Mouse (Mus musculus) A20 (cell line): ENCODE measurements around the gene Fam92b.

Experiments used
- DNase-seq: peaks from one replicate; pipeline ENCODE4 v3.0.0-alpha.2; 2011; ENCODE audit warnings: low read depth, low spot score

Fam92b gene

DNA sequence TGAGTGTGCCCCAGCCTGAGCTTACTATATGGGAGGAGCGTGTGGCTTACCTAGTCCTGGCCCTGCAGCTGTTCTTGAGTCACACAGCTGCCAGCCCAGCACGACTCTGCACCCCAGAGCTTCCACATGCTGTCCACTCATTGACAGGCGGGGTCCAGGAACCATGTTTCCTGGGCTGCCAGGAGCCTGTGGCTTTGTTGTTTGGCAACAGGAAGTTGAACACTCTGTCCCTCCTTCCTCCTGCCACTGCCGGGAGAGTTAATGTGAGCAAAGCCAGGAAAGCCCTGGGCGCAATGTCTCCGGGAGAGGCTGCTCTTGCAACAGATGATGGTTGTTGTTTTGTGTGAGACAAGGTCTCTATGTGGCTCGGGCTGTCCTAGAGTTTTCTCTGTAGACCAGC lies 24.6 kb downstream of the Fam92b start:
- DNase-seq, result no peak

DNA sequence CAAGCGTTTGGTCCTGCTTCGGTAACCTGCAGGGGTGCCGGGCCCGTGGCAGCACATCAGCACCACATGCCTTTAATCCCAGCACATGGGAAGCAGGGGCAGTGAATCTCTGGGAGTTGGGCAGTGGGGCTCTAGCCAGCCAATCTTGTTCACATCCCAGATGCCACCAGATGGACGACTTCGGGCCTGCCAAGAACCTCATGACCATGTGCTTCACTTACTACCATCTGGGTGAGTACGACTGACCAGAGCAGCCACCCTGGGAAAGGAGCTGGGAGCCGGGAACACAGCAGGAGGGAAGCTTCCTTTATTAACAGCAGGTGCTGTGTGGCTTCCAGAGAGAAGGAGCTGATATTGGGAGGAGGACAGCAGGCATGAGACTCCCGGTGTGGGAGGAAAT lies 26.1 kb downstream of the Fam92b start:
- no peak for DNase-seq

DNA sequence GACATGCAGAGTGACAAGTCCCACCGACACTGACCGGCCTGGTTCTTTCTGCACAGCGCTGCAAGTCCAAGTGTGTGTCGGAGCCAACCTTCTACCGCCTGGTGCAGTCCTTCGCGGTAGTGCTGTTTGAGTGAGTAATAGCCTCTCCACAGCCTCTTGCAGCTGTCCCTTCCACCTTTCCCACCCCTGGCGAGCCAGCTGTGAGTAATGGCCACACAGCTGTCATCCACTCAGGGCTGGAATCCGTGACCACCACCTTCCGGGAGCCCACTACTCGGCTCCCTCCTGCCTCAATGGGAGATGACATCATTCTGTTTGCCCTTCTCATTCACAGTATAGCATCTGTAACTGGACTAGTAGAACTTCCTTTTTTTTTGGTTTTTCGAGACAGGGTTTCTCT lies 27.2 kb downstream of the Fam92b start:
- DNase-seq, result no peak

DNA sequence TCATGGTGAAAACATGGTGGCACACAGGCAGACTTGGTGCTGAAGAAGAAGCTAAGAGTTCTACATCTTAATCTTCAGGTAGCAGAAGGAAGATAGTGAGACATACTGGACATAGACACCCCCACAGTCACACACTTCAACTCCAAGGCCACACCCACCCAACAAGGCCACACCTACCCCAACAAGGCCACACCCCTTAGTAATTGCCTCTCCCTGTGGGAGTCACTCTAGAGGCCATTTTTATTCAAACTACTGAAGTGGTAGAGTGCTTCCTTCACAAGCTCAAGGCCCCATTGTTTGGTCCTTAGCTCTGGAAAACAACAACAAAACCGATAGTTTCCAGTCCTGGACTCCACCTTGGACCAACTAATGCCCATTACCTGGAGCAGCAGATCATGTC lies 31.2 kb downstream of the Fam92b start:
- DNase-seq, result no peak

DNA sequence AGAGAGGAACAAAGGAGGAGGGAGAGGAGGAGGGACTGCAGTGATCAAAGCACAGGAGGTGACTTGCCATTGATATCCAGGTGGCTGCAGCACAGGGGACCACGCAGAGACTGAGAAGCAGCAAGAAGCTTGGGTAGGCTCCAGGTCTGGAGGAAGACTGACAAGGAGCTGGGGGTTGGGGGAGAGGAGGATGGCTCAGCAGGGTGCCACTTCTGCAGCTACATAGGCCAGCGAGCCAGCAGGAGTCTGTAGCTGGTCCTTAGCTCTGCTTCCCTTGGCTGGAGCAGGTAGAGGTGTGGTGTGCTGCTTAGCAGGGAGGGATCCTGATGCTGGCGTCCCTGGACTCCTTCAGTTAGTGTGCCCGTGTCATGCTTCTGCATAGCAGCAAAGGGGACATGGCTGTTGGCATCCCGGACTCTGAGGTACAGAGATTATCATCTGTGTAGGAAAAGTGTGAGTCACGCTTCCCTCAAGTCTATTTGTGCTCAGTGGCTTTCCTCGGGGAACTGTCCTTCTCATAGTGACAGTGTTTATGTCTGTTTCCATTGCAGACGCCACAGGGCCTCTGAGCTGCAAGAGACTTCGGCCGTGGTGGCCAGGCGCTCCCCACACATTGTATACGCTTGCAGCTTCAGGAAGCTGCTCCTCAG lies 32.5 kb downstream of the Fam92b start:
- no peak for DNase-seq

DNA sequence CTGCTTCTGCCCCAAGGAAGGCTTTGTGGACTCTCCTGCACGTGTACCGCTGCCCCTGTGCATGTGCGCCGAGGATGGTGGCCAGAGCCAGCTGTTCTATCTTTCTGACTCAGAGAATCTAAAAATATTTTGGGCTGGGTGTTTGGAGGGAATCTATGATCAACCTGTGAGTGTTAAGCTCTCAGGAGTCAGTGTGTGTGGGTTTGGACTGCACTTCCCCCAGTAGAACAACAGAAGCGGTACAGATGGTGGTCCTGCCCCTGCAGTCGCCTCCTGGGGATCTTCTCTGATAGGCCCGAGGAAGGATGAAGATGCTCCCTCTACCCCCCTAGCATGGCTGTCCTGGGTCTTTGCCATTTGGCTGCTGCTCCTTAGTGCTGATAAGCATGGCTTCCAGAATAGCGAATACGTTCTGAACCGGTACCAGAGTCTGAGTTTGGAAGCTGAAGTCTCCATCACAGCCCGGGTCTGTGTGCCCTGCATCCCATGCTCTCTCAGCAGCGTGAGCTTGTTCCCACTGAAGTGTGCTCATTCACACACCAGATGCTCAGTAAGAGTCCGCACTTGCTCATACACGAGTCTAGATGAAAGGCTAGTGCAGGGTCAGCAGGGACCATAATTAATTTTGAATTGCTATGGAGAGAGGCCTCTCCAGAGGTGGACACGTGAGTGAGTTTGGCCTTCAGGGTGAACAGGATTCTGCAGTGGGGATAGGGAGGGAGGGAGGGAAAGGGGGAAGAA lies 33.2 kb downstream of the Fam92b start:
- DNase-seq, result no peak

DNA sequence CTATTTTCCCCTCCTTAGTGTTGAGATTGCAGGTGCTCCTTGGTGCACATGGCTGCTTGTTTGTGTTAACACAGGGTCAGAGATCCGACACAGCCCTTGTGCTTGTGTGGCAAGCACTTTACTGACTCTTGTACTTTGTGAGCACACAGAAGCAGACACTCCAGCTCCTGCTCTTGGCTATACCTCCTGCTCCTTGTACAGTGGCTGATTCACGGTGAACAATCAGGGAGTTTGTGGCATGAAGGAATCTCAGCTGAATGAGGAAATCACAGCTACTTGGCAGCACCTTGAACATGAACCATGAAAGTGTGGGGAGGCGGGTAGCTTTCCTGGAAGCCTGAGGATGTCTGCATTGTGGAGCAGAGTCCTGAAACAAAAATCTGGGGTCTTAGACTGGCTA lies 36.5 kb downstream of the Fam92b start:
- no peak for DNase-seq

DNA sequence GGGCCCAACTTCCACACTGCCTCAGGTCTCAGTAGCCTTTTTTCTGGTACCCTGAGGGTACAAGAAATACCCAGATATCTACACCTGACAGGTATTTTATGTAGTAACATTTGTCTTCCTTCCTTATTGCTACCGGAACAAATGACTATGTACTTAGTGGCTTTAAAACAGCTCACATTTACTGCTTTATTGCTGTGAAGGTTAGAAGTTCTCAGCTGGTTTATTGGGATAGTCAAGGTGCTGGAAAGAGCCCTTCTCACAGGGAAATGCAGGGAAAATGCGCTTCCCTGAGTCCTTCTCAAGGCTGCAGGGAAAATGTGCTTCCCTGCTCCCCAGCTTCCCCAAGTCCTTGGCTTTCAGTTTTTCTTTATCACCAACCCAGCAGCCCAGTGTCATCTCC lies 38.3 kb downstream of the Fam92b start:
- DNase-seq, result no peak

DNA sequence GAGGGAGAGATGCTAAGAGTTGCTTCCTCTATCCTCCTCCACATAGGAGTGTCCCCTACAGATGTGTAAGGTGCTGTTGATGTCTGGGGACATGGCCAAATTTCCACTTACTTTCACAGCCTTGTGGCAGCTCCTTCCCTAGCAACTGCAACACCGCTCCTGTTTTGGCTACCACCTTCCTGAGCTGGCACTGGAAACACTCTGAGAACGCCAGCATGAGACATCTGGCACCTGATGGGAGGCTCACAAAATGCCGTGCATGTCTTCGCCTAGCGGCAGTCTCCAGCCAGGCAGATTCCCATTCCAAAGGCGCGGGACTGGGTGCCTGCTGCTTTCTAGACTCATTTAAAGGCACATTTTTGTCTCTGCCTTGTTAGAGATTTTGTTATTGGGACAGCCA lies 40.6 kb downstream of the Fam92b start:
- DNase-seq, result no peak

DNA sequence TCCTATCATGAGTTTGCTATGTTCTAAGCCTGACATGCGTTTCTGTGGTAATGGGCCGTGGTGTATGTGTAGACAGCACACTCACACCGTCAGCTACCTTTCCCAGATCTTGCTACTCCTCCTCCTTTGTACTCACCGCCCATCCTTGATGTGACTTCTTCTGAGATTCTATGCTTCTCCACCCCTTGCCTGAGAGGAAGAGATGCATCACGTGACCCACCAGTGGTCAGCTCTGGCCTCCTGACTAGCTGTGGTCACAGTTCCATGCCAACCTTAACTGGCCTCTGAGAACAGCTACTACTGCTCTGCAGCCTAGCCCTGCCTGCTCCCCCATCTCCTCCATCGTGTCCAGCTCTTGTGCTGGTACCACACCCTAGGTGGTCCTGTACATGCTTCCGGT lies 41.6 kb downstream of the Fam92b start:
- DNase-seq, result no peak

DNA sequence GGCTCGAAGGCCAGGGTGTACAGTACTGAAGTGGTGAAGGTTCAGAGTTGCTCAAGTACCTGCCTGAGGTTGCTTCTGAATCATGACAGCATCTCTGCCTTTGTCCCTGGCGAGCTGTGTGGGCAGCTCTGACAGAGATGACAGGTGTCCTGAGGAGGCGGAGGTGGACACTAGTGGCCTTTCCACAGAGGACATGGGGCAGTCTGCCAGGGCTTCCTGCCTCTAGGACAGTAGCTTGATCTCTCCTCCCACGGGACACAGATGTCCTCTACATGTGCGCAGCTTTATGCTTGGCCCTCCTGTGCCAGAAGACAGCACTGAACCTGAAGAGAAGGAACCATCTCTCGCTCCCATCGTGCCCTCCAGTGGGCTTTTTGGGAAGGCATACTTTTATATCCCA lies 44.1 kb downstream of the Fam92b start:
- DNase-seq, result no peak

DNA sequence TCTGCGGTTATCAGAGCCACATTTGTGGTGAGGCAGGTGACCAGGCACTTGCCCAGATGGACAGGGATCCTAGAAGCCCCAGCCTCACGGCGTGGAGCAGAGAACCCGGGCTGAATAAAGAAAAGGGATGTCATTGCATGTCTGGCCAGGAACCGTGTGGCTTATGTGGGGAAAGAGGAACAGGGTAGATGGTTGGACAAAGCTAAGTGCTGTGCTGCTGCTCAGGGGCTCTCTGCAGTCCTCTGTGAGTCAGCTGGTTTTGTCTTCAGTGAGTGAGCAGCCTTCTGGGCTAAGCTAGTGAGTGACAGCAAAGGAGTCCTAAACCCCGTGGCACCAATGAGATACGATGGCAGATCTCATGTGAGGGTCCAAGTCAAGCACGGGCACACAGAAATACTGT lies 46.1 kb downstream of the Fam92b start:
- DNase-seq, result no peak

DNA sequence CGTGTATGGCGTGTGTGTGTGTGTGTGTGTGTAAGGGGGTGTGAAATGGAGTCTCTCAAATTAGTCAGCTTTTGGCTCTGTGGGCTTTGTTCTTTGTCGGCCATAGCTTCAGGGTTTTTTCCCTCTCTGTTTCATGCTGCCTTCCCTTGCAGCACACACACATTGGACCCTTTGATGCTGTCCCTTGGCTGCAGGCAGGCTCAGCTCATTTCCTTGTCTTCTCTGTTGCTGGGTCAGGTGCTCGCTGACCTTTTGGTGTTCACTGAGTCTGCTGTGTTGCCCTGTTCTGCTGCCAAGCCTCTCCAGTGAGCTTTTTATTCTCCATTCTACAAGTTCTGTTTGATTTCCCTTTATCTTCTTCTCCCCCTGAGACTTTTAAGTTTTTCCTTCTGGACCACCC lies 47.7 kb downstream of the Fam92b start:
- DNase-seq, result no peak

DNA sequence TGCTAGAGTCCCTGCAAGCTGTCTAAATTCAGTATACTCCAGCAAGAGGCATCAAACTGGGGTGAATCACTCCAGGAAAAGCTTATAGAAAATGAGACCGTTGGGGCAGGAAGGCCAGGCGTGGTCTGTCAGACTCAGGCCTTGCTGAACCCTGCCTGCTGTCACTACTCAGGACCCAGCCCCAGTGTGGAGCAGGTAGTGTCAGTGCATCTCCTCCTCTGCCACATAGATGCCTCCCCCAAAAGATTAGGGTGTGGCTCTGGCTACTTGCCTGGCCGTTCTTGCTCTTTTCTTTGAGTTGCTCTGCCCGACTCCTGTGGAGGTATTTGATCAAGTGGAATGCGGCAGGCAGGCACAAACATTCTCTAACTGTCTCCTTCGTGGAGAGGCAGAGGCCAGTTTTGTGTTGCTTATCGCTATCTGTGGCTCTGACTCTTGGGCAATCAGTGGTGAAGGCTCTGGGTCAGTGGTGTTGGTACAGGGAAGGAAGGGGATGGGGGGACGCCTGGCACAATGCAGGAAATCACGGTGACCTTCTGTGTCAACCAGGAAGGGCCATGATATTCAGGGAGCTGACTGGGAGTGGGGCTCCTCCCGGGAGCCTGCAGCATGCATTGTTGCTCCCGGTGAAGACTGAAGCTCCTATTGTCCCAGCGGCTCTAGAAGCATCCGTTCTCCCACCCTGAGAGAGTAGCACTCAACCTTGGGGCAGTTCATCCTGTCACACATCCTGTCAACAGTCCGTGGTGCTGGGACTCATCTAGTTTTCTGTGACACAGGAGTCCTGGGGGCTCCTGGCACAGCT lies 50.7 kb downstream of the Fam92b start:
- DNase-seq, result no peak

DNA sequence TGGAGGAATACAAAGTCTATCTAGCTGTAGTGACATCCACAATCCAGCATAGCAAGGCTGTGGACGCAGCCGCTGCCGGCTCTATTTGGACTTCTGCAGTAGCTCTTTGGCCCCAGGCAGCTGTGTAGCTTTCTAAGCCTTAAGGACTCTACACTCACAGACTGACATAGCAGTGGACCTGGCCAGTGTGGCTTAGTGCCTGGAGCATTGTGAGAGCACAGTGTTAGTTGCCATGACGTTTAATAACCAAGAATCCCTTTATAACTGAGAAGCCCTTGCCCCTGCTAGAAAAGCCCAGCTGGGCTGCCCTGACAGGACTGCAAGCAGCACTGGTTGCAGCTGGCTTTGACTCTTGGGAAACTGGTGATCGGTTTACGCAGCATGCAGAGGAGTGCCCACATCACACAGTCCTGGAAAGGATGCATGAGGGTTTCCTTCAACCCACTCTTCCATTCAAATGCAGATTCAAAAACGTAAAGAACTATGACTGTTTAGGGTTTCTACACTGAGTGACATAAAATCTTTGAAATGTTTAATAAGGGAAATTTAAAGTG lies 52.4 kb downstream of the Fam92b start:
- no peak for DNase-seq

DNA sequence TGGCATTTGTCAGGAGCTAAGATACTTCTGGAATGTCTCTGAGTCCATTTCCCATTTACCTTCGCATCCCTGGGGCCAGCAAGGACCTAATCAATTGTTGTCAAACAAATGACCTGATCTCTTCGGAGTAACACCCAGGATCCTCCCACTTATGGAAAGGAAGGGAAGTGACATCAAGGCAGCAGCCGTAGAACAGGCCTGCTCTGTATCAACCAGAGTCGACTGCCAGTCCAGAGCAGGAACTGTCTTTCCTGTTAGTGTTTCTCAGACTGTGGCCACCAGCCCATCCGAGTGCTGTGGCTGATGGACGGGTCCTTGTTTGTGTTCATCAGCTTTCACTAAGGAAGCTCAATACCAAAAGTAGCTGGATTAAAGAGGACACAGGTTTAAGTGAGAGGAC lies 53.0 kb downstream of the Fam92b start:
- DNase-seq, result no peak

DNA sequence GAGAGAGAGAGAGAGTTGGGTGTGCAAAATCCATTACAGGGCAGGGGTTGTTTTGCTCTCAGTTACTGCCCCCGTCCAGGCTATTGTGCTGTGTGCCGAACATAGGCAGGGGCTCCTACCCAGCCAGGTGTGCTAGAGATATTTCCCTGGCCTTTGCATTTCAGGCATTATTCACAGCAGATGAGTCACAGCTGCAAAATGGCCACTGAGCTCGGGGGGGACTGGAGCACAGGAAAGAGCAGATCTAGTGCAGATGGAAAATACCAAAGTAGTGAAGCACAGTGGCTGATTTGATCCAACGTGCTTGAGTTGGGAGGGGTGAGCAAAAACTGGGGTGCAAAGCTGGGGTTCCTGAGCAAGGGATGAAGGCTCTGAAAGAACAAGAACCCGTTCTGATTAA lies 56.3 kb downstream of the Fam92b start:
- peak; percentile 10 for DNase-seq

DNA sequence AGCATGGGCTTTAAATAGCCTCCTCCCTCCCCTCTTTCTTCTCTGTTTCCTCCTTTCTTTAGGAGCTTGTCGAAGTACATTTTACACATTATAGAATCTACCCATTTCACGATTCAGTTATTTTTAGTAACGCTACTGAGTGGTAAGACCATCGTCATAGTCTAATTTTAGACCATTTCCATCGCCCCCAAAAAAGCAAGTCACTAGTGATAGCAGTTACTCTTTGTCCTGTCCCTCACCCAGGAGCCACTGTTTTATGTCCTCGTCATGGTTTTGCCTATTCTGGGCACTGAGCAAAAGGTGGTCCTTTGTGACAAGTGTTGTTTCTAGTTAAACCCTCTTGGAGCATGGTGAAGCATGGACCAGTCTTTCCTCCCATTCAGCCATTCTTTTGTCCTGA lies 57.3 kb downstream of the Fam92b start:
- no peak for DNase-seq

DNA sequence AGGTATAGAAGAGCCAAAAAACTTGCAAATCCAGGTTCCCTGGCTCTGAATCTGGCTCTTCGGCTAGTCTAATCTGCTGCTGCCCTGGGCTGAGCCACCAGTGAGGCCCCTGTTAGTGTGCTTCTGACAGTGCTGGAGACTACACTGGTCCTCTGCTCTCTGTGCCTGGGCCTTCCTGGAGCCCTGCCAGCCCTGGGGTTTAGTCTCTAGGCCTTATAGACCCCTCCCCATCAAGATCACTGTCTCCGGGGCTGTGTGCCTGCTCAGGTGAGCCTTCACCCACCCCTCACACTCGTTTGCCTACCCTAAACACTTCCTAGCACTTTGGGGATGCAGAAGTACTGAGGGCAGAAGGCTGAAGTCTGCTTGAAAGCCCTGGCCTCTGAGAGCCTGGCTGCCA lies 57.8 kb downstream of the Fam92b start:
- no peak for DNase-seq

DNA sequence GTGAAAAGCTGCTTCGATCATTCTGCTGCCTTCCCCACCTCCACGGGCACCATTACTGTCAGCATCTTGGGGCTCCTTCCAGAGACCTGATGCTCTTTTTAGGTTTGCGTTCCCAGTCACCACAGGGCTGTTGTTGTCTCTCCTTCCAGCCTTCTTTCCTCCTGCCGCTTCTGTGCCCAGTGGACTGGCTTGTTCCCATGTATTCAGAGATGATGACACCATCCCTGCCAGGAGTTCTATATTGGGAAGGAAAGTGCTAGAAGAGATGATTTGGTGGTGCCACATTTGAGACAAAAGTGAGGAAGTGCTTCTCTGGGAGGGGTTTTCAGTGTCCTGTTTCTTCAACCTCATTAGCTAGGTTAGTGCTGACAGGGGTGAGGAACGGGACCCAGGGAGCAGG lies 58.4 kb downstream of the Fam92b start:
- no peak for DNase-seq

DNA sequence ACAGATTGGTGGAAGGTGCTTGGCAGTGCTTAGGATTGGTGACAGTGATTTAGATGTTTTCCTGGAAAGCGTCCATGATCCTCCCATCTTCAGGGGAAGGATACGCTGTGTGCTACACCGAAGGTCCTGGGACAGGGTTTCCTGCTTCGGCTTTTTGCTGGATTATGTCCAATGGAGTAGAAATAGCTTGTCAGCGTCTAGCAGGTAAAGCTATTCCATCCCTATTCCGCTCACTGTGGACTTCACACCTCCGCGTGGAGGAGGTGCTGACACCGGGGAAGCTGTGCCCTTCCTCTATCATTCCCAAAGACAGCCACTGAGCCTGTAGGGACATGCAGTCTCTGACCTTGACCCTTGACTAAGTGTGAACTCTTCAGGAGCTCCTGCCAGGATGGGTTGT lies 59.1 kb downstream of the Fam92b start:
- DNase-seq, result no peak

DNA sequence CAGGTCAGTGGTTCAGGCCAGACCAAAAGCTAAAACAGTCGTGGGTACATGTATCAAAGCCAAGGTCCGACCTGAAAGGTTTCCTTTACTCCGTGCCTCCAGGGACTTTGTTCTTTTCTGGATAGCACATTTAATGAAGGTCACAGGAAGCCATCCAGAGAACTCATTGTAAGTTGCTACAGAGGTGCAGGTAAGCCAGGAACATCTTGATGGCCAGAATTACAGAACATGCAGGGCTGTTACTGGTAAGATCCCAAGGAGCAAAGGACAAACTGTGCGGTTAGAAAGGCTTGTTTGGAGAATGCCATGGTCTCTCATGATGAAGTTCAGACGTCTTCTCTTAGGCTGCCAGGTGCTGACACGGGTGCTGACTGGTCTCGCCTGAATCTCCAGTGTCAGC lies 60.7 kb downstream of the Fam92b start:
- no peak for DNase-seq
